Mouse (Mus musculus) bone marrow macrophage, adult 2 months (primary cell): ENCODE measurements around the gene Trappc11.

ENCODE experiments used
- CTCF ChIP-seq: IDR thresholded peaks from 2 replicates; pipeline ENCODE4 v1.5.1; 2012; ENCODE audit warnings: low read depth, mild to moderate bottlenecking, low read length, moderate library complexity
- POLR2A ChIP-seq: IDR thresholded peaks from 2 replicates; pipeline ENCODE4 v1.6.1; 2012; ENCODE audit warnings: mild to moderate bottlenecking, low read depth, low read length, borderline replicate concordance

DNA sequence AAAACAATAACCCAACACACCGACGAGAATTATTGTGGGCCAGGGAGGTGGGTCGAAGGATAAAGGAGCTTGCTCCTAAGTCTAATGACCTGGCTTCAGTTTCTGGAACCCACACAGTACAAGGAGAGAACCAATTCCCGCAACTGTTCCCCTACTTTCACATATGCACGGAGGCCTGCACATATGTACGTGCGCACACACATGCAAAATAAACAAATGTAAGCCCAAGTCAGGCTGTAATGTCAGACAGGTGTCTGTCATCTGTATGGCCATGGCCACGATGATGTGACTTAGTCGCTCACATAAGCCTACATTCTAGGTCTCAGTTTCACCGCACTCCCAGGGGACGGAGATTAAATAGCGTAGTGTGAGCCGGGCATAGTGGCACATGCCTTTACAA is 30.7 kb downstream of the Trappc11 start:
- TF ChIP-seq CTCF (no peak), POLR2A (no peak)
